Mouse (Mus musculus) erythroblast, embryonic 14.5 days (primary cell): Measurements from ENCODE around the gene Cd83. TPM values are rescaled to one million over a fixed set of nuclear protein-coding genes. Genes with fewer than 3 reads are reported as not detected.

ENCODE experiments used
- H3K27me3 ChIP-seq: 2 replicates; pipeline ENCODE4 v1.6.1; 2012; ENCODE audit warnings: inconsistent platforms; ENCODE audit not compliant: control insufficient read depth
- H3K36me3 ChIP-seq: 2 replicates; pipeline ENCODE4 v1.6.1; 2012; ENCODE audit warnings: mild to moderate bottlenecking, inconsistent platforms; ENCODE audit not compliant: control insufficient read depth
- H3K4me1 ChIP-seq: 2 replicates; pipeline ENCODE4 v1.6.1; 2012; ENCODE audit warnings: inconsistent platforms; ENCODE audit not compliant: control insufficient read depth
- H3K4me3 ChIP-seq: replicated peaks from 2 replicates; pipeline ENCODE3; 2012; ENCODE audit warnings: moderate library complexity, mild to moderate bottlenecking, inconsistent platforms
- H3K9me3 ChIP-seq: 2 replicates; pipeline ENCODE4 v1.6.1; 2012; ENCODE audit warnings: low read length, inconsistent platforms, mixed read lengths; ENCODE audit not compliant: control insufficient read depth
- GATA1 ChIP-seq: IDR thresholded peaks from 2 replicates; pipeline ENCODE4 v1.6.1; 2012; ENCODE audit warnings: low read length, inconsistent platforms, mixed read lengths
- TAL1 ChIP-seq: IDR thresholded peaks from 3 replicates; pipeline ENCODE4 v1.6.1; 2012; ENCODE audit warnings: low read length, inconsistent platforms, mixed read lengths
- polyA plus RNA-seq: library from polyadenylated mRNA; stranded (reverse); fragments of >175 nt; gene quantifications from 2 replicates; pipeline ENCODE4 v1.2.3, GENCODE M21; 2012

The Cd83 gene
- polyA plus RNA-seq, 1 experiment, result not detected

- no peak overlapping the region for H3K4me3 ChIP-seq
- H3K27me3 ChIP-seq, result no peaks in the 10 kb centered on the region
- H3K4me1 ChIP-seq, result no peaks in the 10 kb centered on the region
- no peak for TF ChIP-seq TAL1
- no peak for TF ChIP-seq GATA1
- no peaks in the 10 kb centered on the region for H3K36me3 ChIP-seq
- H3K9me3 ChIP-seq, result no peaks in the 10 kb centered on the region
These were observed 18.0 kb downstream of the Cd83 start for GRCm38 (mm10) chr13:43802361-43803137.

GRCm38 (mm10) chr13:43804648-43805047, 20.1 kb downstream of the Cd83 start:
- TF ChIP-seq TAL1 (no peak), GATA1 (no peak)
- Histone ChIP-seq H3K4me3 (no peak overlapping the region), H3K4me1 (no peaks in the 10 kb centered on the region), H3K9me3 (no peaks in the 10 kb centered on the region), H3K27me3 (no peaks in the 10 kb centered on the region), H3K36me3 (no peaks in the 10 kb centered on the region)

- Histone ChIP-seq H3K36me3 (no peaks in the 10 kb centered on the region), H3K27me3 (no peaks in the 10 kb centered on the region)
- no peak for TF ChIP-seq TAL1
- no peak for TF ChIP-seq GATA1
These were observed 20.7 kb downstream of the Cd83 start for GRCm38 (mm10) chr13:43805159-43805758.

GRCm38 (mm10) chr13:43806371-43807271, 22.0 kb downstream of the Cd83 start:
- Histone ChIP-seq H3K36me3 (no peaks in the 10 kb centered on the region), H3K9me3 (no peaks in the 10 kb centered on the region), H3K27me3 (no peaks in the 10 kb centered on the region), H3K4me3 (no peak overlapping the region), H3K4me1 (no peaks in the 10 kb centered on the region)
- TF ChIP-seq TAL1 (no peak), GATA1 (no peak)

More at GRCm38 (mm10) chr13:43805159-43805758, 20.7 kb downstream of the Cd83 start:
- no peak overlapping the region for H3K4me3 ChIP-seq
- no peaks in the 10 kb centered on the region for H3K9me3 ChIP-seq
- no peaks in the 10 kb centered on the region for H3K4me1 ChIP-seq

- TF ChIP-seq GATA1 (no peak), TAL1 (no peak)
- Histone ChIP-seq H3K36me3 (no peaks in the 10 kb centered on the region), H3K27me3 (no peaks in the 10 kb centered on the region), H3K4me1 (no peaks in the 10 kb centered on the region), H3K4me3 (no peak overlapping the region), H3K9me3 (no peaks in the 10 kb centered on the region)
These were observed 22.7 kb downstream of the Cd83 start for GRCm38 (mm10) chr13:43807272-43807675.

- no peak overlapping the region for H3K4me3 ChIP-seq
- H3K36me3 ChIP-seq, result no peaks in the 10 kb centered on the region
- no peak for TF ChIP-seq GATA1
- no peak for TF ChIP-seq TAL1
- 0 out of 2 replicates have a peak, but pooled peaks cover 3% of the 10 kb centered on the region for H3K9me3 ChIP-seq
- no peaks in the 10 kb centered on the region for H3K27me3 ChIP-seq
- H3K4me1 ChIP-seq, result no peaks in the 10 kb centered on the region
These were observed 26.0 kb downstream of the Cd83 start for GRCm38 (mm10) chr13:43810621-43811020.

- no peaks in the 10 kb centered on the region for H3K27me3 ChIP-seq
- no peaks in the 10 kb centered on the region for H3K36me3 ChIP-seq
- no peaks in the 10 kb centered on the region for H3K4me1 ChIP-seq
- TF ChIP-seq GATA1 (no peak), TAL1 (no peak)
- H3K9me3 ChIP-seq, result peaks cover 10% of the 10 kb centered on the region
- H3K4me3 ChIP-seq, result no peak overlapping the region
These were observed 27.3 kb downstream of the Cd83 start for GRCm38 (mm10) chr13:43811835-43812234.

GRCm38 (mm10) chr13:43813431-43813830, 28.9 kb downstream of the Cd83 start:
- Histone ChIP-seq H3K36me3 (no peaks in the 10 kb centered on the region), H3K9me3 (peaks cover 10% of the 10 kb centered on the region), H3K27me3 (no peaks in the 10 kb centered on the region), H3K4me1 (no peaks in the 10 kb centered on the region), H3K4me3 (no peak overlapping the region)
- TF ChIP-seq TAL1, result no peak
- TF ChIP-seq GATA1, result no peak

- Histone ChIP-seq H3K4me1 (no peaks in the 10 kb centered on the region), H3K36me3 (no peaks in the 10 kb centered on the region), H3K9me3 (peaks cover 13% of the 10 kb centered on the region), H3K4me3 (no peak overlapping the region), H3K27me3 (no peaks in the 10 kb centered on the region)
- TF ChIP-seq GATA1, result no peak
- no peak for TF ChIP-seq TAL1
These were observed 32.9 kb downstream of the Cd83 start for GRCm38 (mm10) chr13:43817461-43817860.
